ENCODE assay signal across 9 mouse cellular contexts in genomic region chr2:166623081-166623567, GRCm38 (mm10).
DNase-seq lines count a peak whose midpoint lies in the region; ATAC-seq and TF ChIP-seq lines count a peak whose summit lies in the region.
"Had no signal": no experiment of that assay in that cellular context is flagged by ENCODE, and none has a peak within 500 bp of the region (broad histone marks: within the 10 kb centered on the region; RNA-seq: fewer than 3 reads in every experiment).

No protein-coding gene starts in this region.

- H3K36me3 ChIP-seq in lung, embryonic 14.5 days (ENCODE audit: insufficient read depth) = no peaks in the 10 kb centered on the region
- H3K36me3 ChIP-seq in embryonic facial prominence, embryonic 15.5 days = 0 out of 2 replicates have a peak, but pooled peaks cover 8% of the 10 kb centered on the region
- H3K36me3 ChIP-seq in intestine, embryonic 16.5 days (ENCODE audit: control insufficient read depth, insufficient read depth, low read length) = no peaks in the 10 kb centered on the region
- peaks cover 34% of the 10 kb centered on the region for H3K36me3 ChIP-seq in megakaryocyte, embryonic 14.5 days (replicated peaks; ENCODE audit: low read length)
- H3K36me3 ChIP-seq: heart, embryonic 15.5 days had no signal

- H3K27ac ChIP-seq in lung, embryonic 14.5 days (ENCODE audit: low read depth) = peak overlapping the region; percentile 58; the same call in 1 of the 2 replicates
- peak overlapping the region; percentile 17; the same call in 1 of the 2 replicates for H3K27ac ChIP-seq in embryonic facial prominence, embryonic 15.5 days (replicated peaks)
- peak overlapping the region; percentile 27; the same call in 1 of the 2 replicates for H3K27ac ChIP-seq in intestine, embryonic 16.5 days (ENCODE audit: low read length)
- H3K27ac ChIP-seq: heart, embryonic 15.5 days had no signal

- no peak for TF ChIP-seq POLR2A in lung, adult 2 months (IDR thresholded peaks at IDR 0.05; ENCODE audit: borderline replicate concordance, extremely low read depth, low read depth, low read length)

- no peak for TF ChIP-seq CTCF in lung, embryonic 14.5 days (IDR thresholded peaks at IDR 0.05; ENCODE audit: low read depth)
- TF ChIP-seq CTCF in lung, adult 2 months (IDR thresholded peaks at IDR 0.05; ENCODE audit: insufficient read depth, low read length) = no peak

- no peak overlapping the region for H3K4me3 ChIP-seq in lung, embryonic 14.5 days (ENCODE audit: low read depth, low read length)
- no peak overlapping the region for H3K4me3 ChIP-seq in lung, adult 2 months (replicated peaks; ENCODE audit: extremely low read depth, low read depth, low read length)
- H3K4me3 ChIP-seq in embryonic facial prominence, embryonic 15.5 days (replicated peaks) = no peak overlapping the region
- no peak overlapping the region for H3K4me3 ChIP-seq in intestine, embryonic 16.5 days (ENCODE audit: low read length)
- peak overlapping the region; percentile 42 for H3K4me3 ChIP-seq in megakaryocyte, embryonic 14.5 days (replicated peaks)
- H3K4me3 ChIP-seq: heart, embryonic 15.5 days had no signal

- peak; percentile 75 for DNase-seq in lung, embryonic 14.5 days
- no peak for DNase-seq in lung, adult 2 months
- no peak for DNase-seq in urinary bladder, postnatal 10 days (ENCODE audit: low spot score)
- DNase-seq in thymus, postnatal 4 days = no peak
- DNase-seq in adrenal gland, postnatal 10 days = no peak

- H3K9me3 ChIP-seq in lung, embryonic 14.5 days (ENCODE audit: low read depth, low read length) = no peaks in the 10 kb centered on the region
- no peaks in the 10 kb centered on the region for H3K9me3 ChIP-seq in embryonic facial prominence, embryonic 15.5 days (replicated peaks)
- no peaks in the 10 kb centered on the region for H3K9me3 ChIP-seq in intestine, embryonic 16.5 days (ENCODE audit: control insufficient read depth, low read length)
- peaks cover 17% of the 10 kb centered on the region for H3K9me3 ChIP-seq in megakaryocyte, embryonic 14.5 days
- H3K9me3 ChIP-seq: heart, embryonic 15.5 days had no signal

- 24% methylated on average over 9 of the region's 9 CpGs for WGBS in lung, embryonic 14.5 days
- WGBS in lung, adult 2 months = 29% methylated on average over 9 of the region's 9 CpGs
- WGBS in embryonic facial prominence, embryonic 15.5 days = 28% methylated on average over 9 of the region's 9 CpGs
- 50% methylated on average over 9 of the region's 9 CpGs for WGBS in intestine, embryonic 16.5 days

- H3K4me2 ChIP-seq in lung, embryonic 14.5 days = 0 out of 2 replicates have a peak overlapping the region, but pooled peaks have one; percentile 10
- no peak overlapping the region for H3K4me2 ChIP-seq in embryonic facial prominence, embryonic 15.5 days (replicated peaks)
- no peak overlapping the region for H3K4me2 ChIP-seq in intestine, embryonic 16.5 days (ENCODE audit: low read depth, low read length)
- H3K4me2 ChIP-seq: heart, embryonic 15.5 days had no signal

- no peaks in the 10 kb centered on the region for H3K27me3 ChIP-seq in lung, embryonic 14.5 days (ENCODE audit: insufficient read depth, low read length)
- H3K27me3 ChIP-seq in embryonic facial prominence, embryonic 15.5 days = no peaks in the 10 kb centered on the region
- no peaks in the 10 kb centered on the region for H3K27me3 ChIP-seq in intestine, embryonic 16.5 days (replicated peaks; ENCODE audit: control insufficient read depth, insufficient read depth, low read length)
- peaks cover 70% of the 10 kb centered on the region for H3K27me3 ChIP-seq in megakaryocyte, embryonic 14.5 days (replicated peaks)
- H3K27me3 ChIP-seq: heart, embryonic 15.5 days had no signal

- H3K4me1 ChIP-seq in lung, embryonic 14.5 days (ENCODE audit: insufficient read depth) = peaks cover 15% of the 10 kb centered on the region
- peaks cover 21% of the 10 kb centered on the region for H3K4me1 ChIP-seq in lung, adult 2 months (ENCODE audit: control insufficient read depth, insufficient read depth, low read length)
- H3K4me1 ChIP-seq in embryonic facial prominence, embryonic 15.5 days = peaks cover 9% of the 10 kb centered on the region
- peaks cover 19% of the 10 kb centered on the region for H3K4me1 ChIP-seq in intestine, embryonic 16.5 days (ENCODE audit: control insufficient read depth, insufficient read depth, low read length)
- peaks cover 77% of the 10 kb centered on the region for H3K4me1 ChIP-seq in megakaryocyte, embryonic 14.5 days

- no peak overlapping the region for H3K9ac ChIP-seq in lung, embryonic 14.5 days
- no peak overlapping the region for H3K9ac ChIP-seq in embryonic facial prominence, embryonic 15.5 days
- peak overlapping the region; percentile 33; the same call in 1 of the 2 replicates for H3K9ac ChIP-seq in intestine, embryonic 16.5 days (ENCODE audit: low read depth, low read length)
- H3K9ac ChIP-seq: heart, embryonic 15.5 days had no signal

- peak; percentile 45; the same call in 1 of the 2 replicates for ATAC-seq in lung, embryonic 14.5 days (ENCODE audit: insufficient read depth)
- peak; percentile 35; the same call in 1 of the 2 replicates for ATAC-seq in embryonic facial prominence, embryonic 15.5 days (ENCODE audit: insufficient number of reproducible peaks, low FRiP score, low TSS enrichment, low read depth)
- ATAC-seq in intestine, embryonic 16.5 days = peak; percentile 18; the same call in 1 of the 2 replicates
